21 mouse cellular contexts compared by ENCODE assay signal in the genomic region with DNA sequence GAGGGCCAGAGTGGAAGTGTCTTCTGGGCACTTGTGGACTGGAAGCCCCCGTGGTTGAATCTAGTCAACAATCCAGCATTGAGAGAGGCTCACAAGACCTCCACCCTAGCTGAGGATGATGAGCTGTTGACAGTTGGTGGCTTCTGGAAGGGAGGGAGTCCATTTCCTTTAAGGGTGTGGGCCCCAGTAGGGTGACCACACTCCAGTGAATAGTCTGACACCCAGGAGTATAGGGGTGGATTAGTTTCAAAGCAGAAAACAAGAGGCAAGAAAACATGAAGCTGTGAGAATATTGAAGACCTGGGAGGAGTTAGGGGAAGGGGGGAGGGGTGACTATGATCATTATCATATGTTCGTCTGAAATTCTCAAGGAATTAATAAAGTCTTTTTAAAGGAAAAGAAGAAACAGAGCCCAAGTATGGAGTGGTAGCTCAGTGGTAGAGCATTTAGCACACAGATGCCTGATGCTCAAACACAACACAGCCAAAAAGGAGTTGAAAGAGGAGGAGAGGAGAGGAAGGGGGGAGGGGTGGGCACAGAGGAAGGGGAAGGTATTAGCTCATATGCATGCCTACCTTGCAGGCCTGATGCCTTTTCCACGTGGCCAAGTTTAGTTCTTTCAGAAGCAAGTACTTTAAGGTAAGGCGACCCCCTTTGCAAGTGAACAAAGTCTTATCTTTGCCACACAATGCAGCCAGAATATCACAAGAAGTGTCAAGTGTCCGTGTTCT. TPM values are rescaled to one million over a fixed set of nuclear protein-coding genes. Genes with fewer than 3 reads are reported as not detected.
DNase-seq lines count a peak whose midpoint lies in the region; ATAC-seq and TF ChIP-seq lines count a peak whose summit lies in the region.
"Had no signal": no experiment of that assay in that cellular context is flagged by ENCODE, and none has a peak within 500 bp of the region (broad histone marks: within the 10 kb centered on the region; RNA-seq: fewer than 3 reads in every experiment).

No protein-coding gene starts in this region.

- DNase-seq in spleen, adult 2 months (ENCODE audit: low read depth in 1 of 2, low spot score in 2 of 2), result no peak
- DNase-seq in spleen, postnatal 14 days (ENCODE audit: low spot score in 2 of 2), result no peak
- DNase-seq in G1E (ENCODE audit: low spot score), result peak; percentile 10
- no peak for DNase-seq in cerebellum, postnatal 25 days
- DNase-seq: adrenal gland, adult 8-10 months; cerebellum, adult 11 months; cerebellum, postnatal 14 days; lung, adult 2 months; midbrain, embryonic 14.5 days; right cerebral cortex, adult 18-20 months had no signal

- TF ChIP-seq POLR2A in spleen, adult 2 months (IDR thresholded peaks at IDR 0.05; ENCODE audit: low read depth, low read length), result no peak

- TF ChIP-seq CTCF in spleen, adult 2 months (IDR thresholded peaks at IDR 0.05; ENCODE audit: extremely low read depth, insufficient read depth, insufficient read length, insufficient replicate concordance), result no peak
- TF ChIP-seq CTCF in G1E (IDR thresholded peaks at IDR 0.05; ENCODE audit: low read depth, low read length), result no peak

- no peaks in the 10 kb centered on the region for H3K36me3 ChIP-seq in spleen, adult 2 months (ENCODE audit: control insufficient read depth, insufficient read depth, low read length)
- H3K36me3 ChIP-seq in G1E (replicated peaks), result no peaks in the 10 kb centered on the region
- H3K36me3 ChIP-seq in hindbrain, embryonic 16.5 days (ENCODE audit: control insufficient read depth, insufficient read depth, low read length), result no peaks in the 10 kb centered on the region
- H3K36me3 ChIP-seq: embryonic facial prominence, embryonic 12.5 days; forebrain, embryonic 15.5 days; hindbrain, embryonic 13.5 days; stomach, embryonic 15.5 days had no signal

- H3K4me3 ChIP-seq in spleen, adult 2 months (ENCODE audit: extremely low read depth, insufficient read depth, insufficient read length), result no peak overlapping the region
- no peak overlapping the region for H3K4me3 ChIP-seq in G1E (ENCODE audit: low read depth, low read length)
- no peak overlapping the region for H3K4me3 ChIP-seq in hindbrain, embryonic 16.5 days (ENCODE audit: low read length)
- H3K4me3 ChIP-seq: embryonic facial prominence, embryonic 12.5 days; forebrain, embryonic 15.5 days; hindbrain, embryonic 13.5 days; layer of hippocampus, adult 2 months; stomach, embryonic 15.5 days had no signal

- WGBS in spleen, adult 2 months, result 31% methylated on average over 5 of the region's 5 CpGs
- 70% methylated on average over 5 of the region's 5 CpGs for WGBS in hindbrain, embryonic 16.5 days

- H3K9ac ChIP-seq in hindbrain, embryonic 16.5 days (ENCODE audit: low read depth, low read length), result no peak overlapping the region
- H3K9ac ChIP-seq: embryonic facial prominence, embryonic 12.5 days; forebrain, embryonic 15.5 days; hindbrain, embryonic 13.5 days; stomach, embryonic 15.5 days had no signal

- H3K4me2 ChIP-seq in hindbrain, embryonic 16.5 days (ENCODE audit: low read length), result no peak overlapping the region
- H3K4me2 ChIP-seq: embryonic facial prominence, embryonic 12.5 days; forebrain, embryonic 15.5 days; hindbrain, embryonic 13.5 days; stomach, embryonic 15.5 days had no signal

- peak overlapping the region; percentile 33 for H3K27ac ChIP-seq in spleen, adult 2 months (ENCODE audit: insufficient read depth, low read length)
- no peak overlapping the region for H3K27ac ChIP-seq in hindbrain, embryonic 16.5 days (ENCODE audit: low read depth, low read length)
- H3K27ac ChIP-seq: embryonic facial prominence, embryonic 12.5 days; forebrain, embryonic 15.5 days; hindbrain, embryonic 13.5 days; kidney, postnatal 0 days; layer of hippocampus, adult 2 months; macrophage; stomach, embryonic 15.5 days had no signal

- peaks cover 3% of the 10 kb centered on the region; the same call in 1 of the 2 replicates for H3K9me3 ChIP-seq in G1E (replicated peaks)
- H3K9me3 ChIP-seq in hindbrain, embryonic 16.5 days (ENCODE audit: control insufficient read depth, low read length), result no peaks in the 10 kb centered on the region
- H3K9me3 ChIP-seq: embryonic facial prominence, embryonic 12.5 days; forebrain, embryonic 15.5 days; hindbrain, embryonic 13.5 days; stomach, embryonic 15.5 days had no signal

- ATAC-seq in G1E (ENCODE audit: extremely low read depth, insufficient number of reproducible peaks, low FRiP score, poor library complexity, severe bottlenecking), result no peak; the same call in 1 of the 2 replicates
- ATAC-seq in inflammation-experienced regulatory T-cells, adult 6 months, result peak; percentile 44
- 0 out of 2 replicates have a peak, but pooled peaks have one; percentile 48 for ATAC-seq in monocyte, adult 5-6 weeks (replicated peaks; ENCODE audit: insufficient number of reproducible peaks, low FRiP score, low TSS enrichment, poor library complexity, severe bottlenecking)
- no peak for ATAC-seq in hindbrain, embryonic 16.5 days
- ATAC-seq: forebrain, embryonic 15.5 days; intestine, postnatal 0 days had no signal

- H3K4me1 ChIP-seq in spleen, adult 2 months (ENCODE audit: control insufficient read depth, insufficient read depth, insufficient read length), result peaks cover 7% of the 10 kb centered on the region
- H3K4me1 ChIP-seq in G1E (ENCODE audit: insufficient read depth, low read depth, low read length), result peaks cover 21% of the 10 kb centered on the region
- H3K4me1 ChIP-seq in hindbrain, embryonic 16.5 days (ENCODE audit: control insufficient read depth, insufficient read depth, low read depth, low read length), result no peaks in the 10 kb centered on the region
- H3K4me1 ChIP-seq: embryonic facial prominence, embryonic 12.5 days; forebrain, embryonic 15.5 days; hindbrain, embryonic 13.5 days had no signal

- no peaks in the 10 kb centered on the region for H3K27me3 ChIP-seq in spleen, adult 2 months (ENCODE audit: control insufficient read depth, insufficient read depth, low read length)
- H3K27me3 ChIP-seq in G1E (ENCODE audit: insufficient read depth, low read length), result peaks cover 3% of the 10 kb centered on the region; the same call in 1 of the 2 replicates
- no peaks in the 10 kb centered on the region for H3K27me3 ChIP-seq in hindbrain, embryonic 16.5 days (replicated peaks; ENCODE audit: control insufficient read depth, insufficient read depth, low read length)
- H3K27me3 ChIP-seq: embryonic facial prominence, embryonic 12.5 days; forebrain, embryonic 15.5 days; hindbrain, embryonic 13.5 days; stomach, embryonic 15.5 days had no signal

RNA-seq across cellular contexts. Expression of gene Atp1b3, which starts 5.6 kb away (rescaled TPM):
- 68.2 and 118 TPM in 2 replicates for polyA plus RNA-seq in spleen, adult 2 months (2012; rRNA removed)
- total RNA-seq in G1E (2014; fragmentation: Nextera tagmentation), result 79.5 and 86.8 TPM in 2 replicates
- total RNA-seq in G1E (2017), result 73.4 and 77.8 TPM in 2 replicates
- polyA plus RNA-seq in G1E (2012), result 89.3 and 107 TPM in 2 replicates
- polyA plus RNA-seq in inflammation-experienced regulatory T-cells, adult 6 months (2017; shearing (Covaris generic)), result 100 to 1,000 TPM; 181 to 248 (median 245) TPM
- total RNA-seq in monocyte, adult 5-6 weeks (2017), result 298 to 398 TPM (median 324 TPM) in 3 replicates
- polyA plus RNA-seq in hindbrain, embryonic 16.5 days (2015; fragmentation: Nextera tagmentation; extraction: Ambion mirVana), result 193 and 199 TPM in 2 replicates

Comparison
In these comparisons a context has a peak if more than half of its experiments do, and no peak if none do; other contexts are left out.
1. ATAC-seq: peak in inflammation-experienced regulatory T-cells, adult 6 months (single experiment) and monocyte, adult 5-6 weeks (single experiment); none in G1E (single experiment) and hindbrain, embryonic 16.5 days (single experiment).